Mouse (Mus musculus): ENCODE measurements around the gene Cdk2.

GRCm38 (mm10) chr10:128743235-128743634 lies 38.4 kb upstream of the Cdk2 start:
- TF ChIP-seq CTCF (IDR thresholded peaks at IDR 0.05) (no peak), EP300 (IDR thresholded peaks at IDR 0.05) (no peak)

All from lung, postnatal 0 days (tissue).